Mouse (Mus musculus) layer of hippocampus, adult 2 months (tissue): ENCODE data around the gene Ptprm. TPM values are rescaled to one million over a fixed set of nuclear protein-coding genes. Genes with fewer than 3 reads are reported as not detected.
A peak's percentile ranks its signal among the peaks of the same experiment; 100 is the strongest.

Experiments used
- DNase-seq, 2 experiments: peaks; one replicate each; pipeline ENCODE4 v3.0.0; 2022; ENCODE audit warnings: low spot score in 2 of 2
- H3K27ac ChIP-seq: fragments of 200-600 bp; 2 replicates; pipeline ENCODE4 v1.8.1; 2022
- H3K4me3 ChIP-seq: fragments of 200-600 bp; 2 replicates; pipeline ENCODE4 v1.8.1; 2022; ENCODE audit warnings: mild to moderate bottlenecking
- CTCF ChIP-seq: fragments of 200-600 bp; conservative IDR thresholded peaks from 2 replicates; pipeline ENCODE4 v1.8.1; 2022; ENCODE audit warnings: antibody characterized with exemption, mild to moderate bottlenecking, moderate library complexity
- long read RNA-seq, 2 experiments: library from polyadenylated mRNA; stranded (forward); transcript quantifications; one replicate each; pipeline ENCODE4 v2.0.0; 2021; ENCODE audit warnings: borderline mapping rate in 2 of 2
- total RNA-seq, 2 experiments: library from RNA; stranded (reverse); gene quantifications; 2 replicates each; pipeline ENCODE4 v1.2.3; 2021

The Ptprm gene
- total RNA-seq = 10 to 100 TPM; 21.1 to 26.4 TPM
- long read RNA-seq, experiment 1, full-length matches to known transcripts = 9 of 15 reads
- long read RNA-seq, experiment 1, partial matches to known transcripts = 4 of 15 reads
- long read RNA-seq, experiment 1, other reads (novel, unspliced or antisense) = 2 of 15 reads
- long read RNA-seq, experiment 2, full-length matches to known transcripts = 9 of 16 reads
- long read RNA-seq, experiment 2, partial matches to known transcripts = 1 of 16 reads
- long read RNA-seq, experiment 2, other reads (novel, unspliced or antisense) = 6 of 16 reads

DNA sequence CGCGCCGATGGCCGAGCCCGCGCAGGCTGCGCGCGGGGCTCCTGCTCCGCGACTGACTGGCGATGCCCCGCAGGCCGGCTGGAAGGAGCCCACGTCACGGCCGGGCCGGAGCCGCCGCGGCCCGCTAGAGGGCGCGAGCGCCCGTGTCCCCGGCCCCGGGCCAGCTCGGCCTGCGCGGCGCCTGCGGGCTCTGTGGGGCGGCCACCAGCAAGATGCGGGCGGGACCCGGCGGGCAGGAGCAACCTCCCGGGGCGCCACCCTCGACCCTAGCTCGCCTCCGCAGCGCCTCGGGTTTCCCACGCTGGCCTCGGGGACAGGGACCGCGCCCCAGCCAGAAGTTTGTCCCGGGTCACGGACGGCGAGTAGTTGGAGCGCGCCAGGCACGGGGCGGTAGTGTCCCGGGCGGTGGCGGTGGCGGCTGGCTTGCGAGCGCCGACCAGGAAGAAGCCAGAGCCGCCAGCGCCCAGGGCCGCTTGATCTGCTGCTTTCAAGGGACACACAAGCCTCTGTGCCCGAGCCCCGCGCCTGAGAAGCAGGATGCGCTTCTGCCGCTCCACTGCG lies at the start of gene Ptprm:
Gene Ptprm (minus strand): TSS at position 7 of the 561 bp plus-strand sequence.
- TF ChIP-seq CTCF = peak; percentile 65
- peak; percentile 50 to 64 for DNase-seq
- Histone ChIP-seq H3K4me3 (peak within 1 kb of the TSS; percentile 68), H3K27ac (peak within 1 kb of the TSS; percentile 91)

DNA sequence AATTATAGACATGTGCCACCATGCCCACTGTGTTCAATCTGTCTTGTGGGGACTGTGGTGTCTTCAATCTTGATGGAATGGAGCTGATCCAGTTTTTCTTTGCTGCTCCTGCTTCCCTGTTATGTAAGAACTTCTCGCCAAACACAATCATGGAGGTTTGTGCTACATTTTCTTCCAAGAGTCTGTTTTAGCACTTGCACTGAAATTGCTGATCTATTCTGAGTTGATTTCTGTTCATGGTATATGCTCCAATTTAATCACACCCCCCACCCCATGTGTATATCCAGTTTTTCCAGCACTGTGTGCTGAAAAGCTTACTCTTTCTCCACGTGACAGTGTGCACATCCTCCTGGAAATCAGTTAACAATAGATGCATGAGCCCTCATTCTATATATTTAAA lies 41.9 kb upstream of the Ptprm start:
- Histone ChIP-seq H3K4me3 (no peak overlapping the region), H3K27ac (no peak overlapping the region)
- DNase-seq = no peak
- no peak for TF ChIP-seq CTCF

DNA sequence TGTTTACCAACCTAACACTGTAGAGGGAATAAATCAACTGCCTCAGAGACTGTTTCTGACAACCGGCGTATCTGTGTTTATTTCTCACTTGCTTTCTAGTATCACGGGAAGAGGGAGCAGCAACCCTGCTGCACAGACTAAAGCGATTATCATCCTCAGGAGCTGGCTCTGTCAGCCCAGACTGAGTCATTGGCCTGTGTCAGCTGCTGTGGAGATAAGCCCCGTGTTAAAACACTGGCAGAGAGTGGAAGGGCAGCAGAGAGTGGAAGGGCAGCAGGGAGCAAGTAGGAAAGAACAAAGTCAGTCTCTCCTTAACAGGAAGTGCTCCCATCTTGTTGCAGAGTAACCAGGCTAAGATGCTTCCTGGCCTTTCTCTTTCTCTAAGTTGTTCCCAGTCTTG lies 36.6 kb upstream of the Ptprm start:
- DNase-seq = no peak
- no peak for TF ChIP-seq CTCF

DNA sequence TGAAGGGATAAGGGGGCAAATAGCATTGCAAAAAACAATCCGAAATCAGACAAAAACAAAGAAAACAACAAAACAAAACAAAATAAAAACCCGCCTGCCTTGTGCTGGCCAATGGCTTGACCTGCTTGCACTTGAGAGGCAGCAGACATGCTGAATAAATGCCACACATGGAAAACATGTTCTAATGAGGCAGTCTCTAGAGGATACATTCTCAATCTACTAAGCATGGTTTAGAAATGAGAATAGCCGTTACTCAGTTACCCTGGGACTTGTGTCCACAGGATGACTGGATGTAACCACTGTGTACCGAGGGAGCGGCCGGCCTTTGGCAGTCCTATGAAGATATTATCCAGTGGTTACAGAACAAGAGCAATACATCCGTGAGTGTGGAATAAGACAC lies 33.9 kb upstream of the Ptprm start:
- Histone ChIP-seq H3K27ac (no peak overlapping the region), H3K4me3 (no peak overlapping the region)
- DNase-seq = no peak
- no peak for TF ChIP-seq CTCF

More for the DNA sequence above, 36.6 kb upstream of the Ptprm start:
- Histone ChIP-seq H3K4me3 (no peak overlapping the region), H3K27ac (no peak overlapping the region)

DNA sequence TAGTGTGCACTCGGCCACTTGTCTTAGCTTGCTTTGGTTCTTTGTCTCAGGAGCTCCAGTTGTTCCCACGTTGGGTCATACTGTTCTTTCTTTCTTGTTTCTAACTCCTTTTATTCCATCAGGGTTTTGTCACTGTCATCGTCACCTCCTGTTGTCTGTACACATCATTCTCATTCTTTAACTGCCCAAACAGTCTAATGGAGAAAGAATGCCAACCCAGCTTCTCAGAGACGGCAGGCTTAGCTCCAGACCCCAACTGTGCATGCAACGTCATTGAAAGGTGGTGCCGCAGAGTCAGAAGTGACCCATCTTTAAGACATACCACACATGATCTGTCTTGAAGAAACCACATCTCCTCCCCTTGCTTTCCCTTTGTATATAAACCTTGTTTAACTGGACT lies 31.0 kb upstream of the Ptprm start:
- Histone ChIP-seq H3K27ac (no peak overlapping the region), H3K4me3 (no peak overlapping the region)
- no peak for DNase-seq
- no peak for TF ChIP-seq CTCF

DNA sequence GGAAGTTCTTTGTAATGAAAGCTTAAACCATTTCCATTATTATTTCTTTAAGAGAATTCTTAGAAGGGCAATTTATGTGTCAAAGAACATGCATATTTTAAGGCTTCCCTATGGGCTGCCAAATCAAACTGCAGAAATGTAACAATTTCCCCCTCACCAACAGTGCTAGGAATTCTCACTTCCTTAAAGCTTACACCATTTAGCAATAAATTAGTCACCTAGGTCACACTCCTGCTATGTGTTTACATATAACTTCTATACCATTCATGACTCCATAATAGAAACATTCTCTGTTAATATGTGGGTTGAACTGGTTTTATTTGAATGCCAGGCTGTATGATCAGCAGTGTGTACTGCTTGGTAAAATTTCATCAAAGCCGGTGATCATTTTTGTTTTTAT lies 29.4 kb upstream of the Ptprm start:
- DNase-seq = no peak
- H3K4me3 ChIP-seq = no peak overlapping the region
- no peak overlapping the region for H3K27ac ChIP-seq
- TF ChIP-seq CTCF = no peak

DNA sequence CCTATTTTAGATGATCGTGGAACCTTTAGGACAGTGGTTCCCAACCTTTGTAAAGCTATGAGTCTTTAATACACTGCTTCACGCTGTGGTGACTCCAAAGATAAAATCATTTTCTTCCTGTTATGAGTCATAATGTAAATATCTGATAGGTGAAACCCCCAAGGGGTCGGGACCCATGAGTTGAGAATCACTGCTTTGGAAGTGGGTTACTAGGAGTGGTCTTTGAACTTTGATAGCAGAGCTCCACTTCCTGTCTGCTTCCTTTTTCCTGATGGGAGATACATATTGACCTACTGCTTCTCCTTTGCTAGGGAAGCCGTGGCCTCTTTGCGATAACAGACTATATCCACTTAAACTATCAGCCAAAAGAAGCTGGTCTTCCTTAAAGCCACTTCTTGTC lies 27.4 kb upstream of the Ptprm start:
- no peak overlapping the region for H3K4me3 ChIP-seq
- H3K27ac ChIP-seq = no peak overlapping the region
- TF ChIP-seq CTCF = no peak
- no peak for DNase-seq

DNA sequence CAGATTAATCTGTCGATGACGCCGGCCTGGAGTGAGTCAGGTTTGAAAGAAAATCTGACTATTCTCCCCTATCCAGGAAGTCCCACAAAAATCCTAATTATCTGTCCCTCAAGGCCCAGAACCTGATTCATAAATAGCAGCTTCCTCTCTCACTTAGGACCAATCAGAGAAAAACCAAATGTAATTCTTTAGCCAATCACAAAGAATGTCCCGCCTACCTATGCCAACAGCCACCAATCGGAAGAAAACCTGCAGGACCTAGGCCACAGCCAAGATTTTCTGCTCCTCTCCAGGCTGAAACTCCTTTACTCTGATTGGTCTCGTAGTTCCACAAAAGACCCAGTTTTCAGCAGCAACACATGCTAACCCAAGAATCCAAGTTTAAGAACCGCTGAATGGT lies 13.6 kb upstream of the Ptprm start:
- DNase-seq = no peak
- no peak overlapping the region for H3K4me3 ChIP-seq
- H3K27ac ChIP-seq = no peak overlapping the region
- TF ChIP-seq CTCF = no peak

DNA sequence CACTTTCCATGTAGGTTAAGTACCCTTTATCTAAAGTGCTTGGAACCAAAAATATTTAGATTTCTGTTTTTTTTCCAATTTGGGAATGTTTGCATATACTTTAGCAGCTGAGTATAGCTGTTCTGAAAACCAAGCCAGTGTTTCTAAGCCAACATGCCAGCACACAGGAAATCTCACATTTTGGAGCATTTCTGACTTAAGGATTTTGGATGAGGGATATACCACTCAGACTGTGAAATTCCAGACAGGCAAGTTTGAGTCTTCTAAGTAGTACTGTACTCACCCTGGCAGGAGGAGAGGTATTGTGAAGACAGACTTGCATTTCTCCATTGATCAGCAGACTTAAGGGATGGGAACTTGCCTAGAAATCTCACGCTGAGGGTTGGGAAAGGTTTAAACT lies 10.2 kb upstream of the Ptprm start:
- no peak for TF ChIP-seq CTCF
- no peak for DNase-seq
- Histone ChIP-seq H3K27ac (no peak overlapping the region), H3K4me3 (no peak overlapping the region)

DNA sequence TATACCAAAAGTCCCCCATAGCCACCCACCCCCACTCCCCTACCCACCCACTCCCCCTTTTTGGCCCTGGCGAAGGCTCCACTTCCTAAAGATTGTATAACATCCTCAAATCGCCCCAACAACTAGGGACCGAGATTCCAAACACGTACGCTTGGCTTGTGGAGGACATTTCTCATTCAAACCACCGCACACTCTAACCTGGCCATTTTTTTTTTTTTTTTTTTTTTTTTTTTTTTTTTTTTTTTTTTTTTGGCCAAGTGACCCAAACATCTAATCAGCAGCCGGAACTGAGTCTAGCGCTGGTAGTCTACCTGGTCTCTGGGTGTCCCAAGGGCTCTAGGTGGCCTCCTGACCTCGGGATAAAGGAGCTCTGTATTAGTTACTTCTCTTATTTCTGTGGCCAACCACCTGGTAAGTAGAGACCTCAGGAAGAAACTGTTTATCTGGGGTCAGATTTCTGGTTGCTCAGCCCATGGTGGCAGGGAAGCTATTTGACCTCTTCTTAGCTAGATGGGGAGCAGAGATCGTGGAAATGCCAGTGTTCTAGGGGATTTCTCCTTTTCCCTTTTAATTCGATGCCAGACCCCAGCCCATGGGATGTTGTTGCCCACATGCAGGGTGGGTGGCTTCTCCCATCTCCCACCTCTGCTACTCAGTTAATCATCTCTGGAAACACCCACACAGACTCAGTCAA lies 9.3 kb upstream of the Ptprm start:
- TF ChIP-seq CTCF = no peak
- DNase-seq = no peak
- no peak overlapping the region for H3K4me3 ChIP-seq
- no peak overlapping the region for H3K27ac ChIP-seq

DNA sequence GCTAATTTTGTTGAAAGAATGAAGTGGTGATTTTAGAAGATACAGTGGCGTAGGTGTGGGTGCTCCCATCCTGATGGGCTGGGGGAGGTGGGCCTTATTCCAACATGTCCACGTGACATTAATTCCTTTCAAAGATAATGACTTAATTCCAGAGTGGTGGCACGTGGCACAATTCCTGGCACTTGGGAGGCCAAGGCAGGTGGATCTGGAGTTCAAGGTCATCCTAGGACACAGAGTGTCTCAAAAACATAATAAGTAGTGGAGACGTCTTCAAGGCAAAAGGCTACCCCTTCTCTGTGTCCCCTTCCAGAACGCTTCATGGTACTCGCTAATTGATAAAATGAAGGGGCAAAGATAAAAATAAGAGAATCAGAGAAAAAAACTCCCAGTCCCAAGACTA lies 7.9 kb upstream of the Ptprm start:
- TF ChIP-seq CTCF = no peak
- DNase-seq = no peak
- Histone ChIP-seq H3K27ac (no peak overlapping the region), H3K4me3 (no peak overlapping the region)

DNA sequence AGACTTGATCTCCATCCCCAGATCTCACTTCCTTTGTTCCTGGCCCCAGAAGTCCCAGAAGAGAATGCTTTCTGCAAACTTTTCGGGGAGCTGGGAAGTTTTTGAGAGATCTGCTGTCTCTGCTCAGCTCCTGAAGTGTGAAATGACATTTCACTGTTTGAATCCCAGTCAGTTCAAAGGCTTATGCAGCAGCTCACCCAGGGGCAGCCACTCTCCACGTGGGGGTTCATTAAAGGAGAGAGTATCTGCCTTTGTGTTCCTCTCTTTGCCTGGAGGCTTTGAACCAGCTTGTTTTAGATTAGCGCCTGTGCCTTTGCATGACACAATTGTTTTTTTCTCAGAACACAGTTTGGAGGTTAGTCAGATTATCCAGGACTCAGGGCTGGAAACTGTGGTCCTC lies 6.3 kb upstream of the Ptprm start:
- Histone ChIP-seq H3K27ac (no peak overlapping the region), H3K4me3 (no peak overlapping the region)
- no peak for DNase-seq
- no peak for TF ChIP-seq CTCF

DNA sequence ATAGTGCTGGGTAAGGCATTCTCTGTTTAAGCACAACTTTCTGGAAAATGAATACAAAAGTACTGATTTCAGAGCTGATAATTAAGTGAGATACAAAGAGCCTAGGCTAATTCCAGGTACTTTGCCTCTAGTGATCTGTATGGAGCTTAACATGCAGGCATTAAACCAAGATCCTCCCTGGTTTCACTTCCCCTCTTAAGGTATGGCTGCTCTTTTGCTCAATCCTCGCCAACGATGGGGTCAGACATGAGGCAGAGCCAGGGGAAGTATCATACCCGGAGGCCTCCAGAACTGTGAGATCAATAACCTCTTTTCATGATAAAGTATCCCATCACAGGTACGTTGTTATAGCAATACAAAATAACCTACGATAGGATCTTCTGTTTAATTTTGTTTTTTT lies 5.3 kb upstream of the Ptprm start:
- no peak for TF ChIP-seq CTCF
- Histone ChIP-seq H3K27ac (no peak overlapping the region), H3K4me3 (no peak overlapping the region)
- no peak for DNase-seq

DNA sequence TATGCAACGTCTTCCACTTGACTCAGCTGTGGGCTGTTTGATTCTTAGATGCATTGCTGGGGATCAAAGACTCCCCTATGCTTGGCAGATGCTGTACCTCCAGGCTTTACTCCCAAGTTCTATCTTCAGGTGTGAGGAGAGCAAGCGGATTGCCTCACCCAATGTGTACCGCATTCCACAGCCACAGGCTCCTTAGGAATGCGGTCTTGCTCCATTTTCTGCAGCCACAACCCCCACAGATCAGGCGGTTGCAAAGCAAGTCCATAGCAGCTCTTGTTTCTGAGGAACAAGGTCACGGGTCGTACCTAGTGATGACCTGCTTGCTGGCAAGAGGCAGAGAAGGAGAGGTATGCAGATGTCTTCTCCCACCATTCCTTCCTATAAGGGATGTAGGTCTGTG lies 4.3 kb upstream of the Ptprm start:
- no peak for DNase-seq
- Histone ChIP-seq H3K4me3 (no peak overlapping the region), H3K27ac (no peak overlapping the region)
- TF ChIP-seq CTCF = no peak
